Mouse (Mus musculus): ENCODE results near the gene Hpse2. TPM values are rescaled to one million over a fixed set of nuclear protein-coding genes. Genes with fewer than 3 reads are reported as not detected.

The Hpse2 gene
- polyA plus RNA-seq, 2 experiments: 0.01 TPM; not detected in 1

- Histone ChIP-seq H3K4me2 (ENCODE audit: low read depth) (no peak overlapping the region), H3K27ac (no peak overlapping the region), H3K4me3 (ENCODE audit: insufficient read depth in 1 of 2, low read depth in 2 of 2, low read length in 2 of 2) (no peak overlapping the region), H3K36me3 (replicated peaks; ENCODE audit: control insufficient read depth, insufficient read depth, low read depth) (no peaks in the 10 kb centered on the region), H3K4me1 (replicated peaks; ENCODE audit: control insufficient read depth in 2 of 2, insufficient read depth in 2 of 2, low read length in 1 of 2) (no peaks in the 10 kb centered on the region), H3K27me3 (ENCODE audit: control insufficient read depth, insufficient read depth, low read length) (peaks cover 10% of the 10 kb centered on the region), H3K9me3 (ENCODE audit: control insufficient read depth, low read length) (no peaks in the 10 kb centered on the region), H3K9ac (replicated peaks) (no peak overlapping the region)
- DNase-seq (ENCODE audit: low read depth in 3 of 3, low spot score in 3 of 3): no peak
- WGBS (ENCODE audit: insufficient replicate concordance): 40% methylated on average over 2 of the region's 2 CpGs
- ATAC-seq (ENCODE audit: insufficient read depth): no peak
- TF ChIP-seq CTCF (IDR thresholded peaks at IDR 0.05; ENCODE audit: low read depth) (no peak), EP300 (IDR thresholded peaks at IDR 0.05; ENCODE audit: low read depth) (no peak)
These were observed 590.3 kb downstream of the Hpse2 start for GRCm38 (mm10) chr19:42797866-42798265.

- ATAC-seq (ENCODE audit: insufficient read depth): no peak
- Histone ChIP-seq H3K4me2 (ENCODE audit: low read depth) (no peak overlapping the region; the same call in 1 of the 2 replicates), H3K9me3 (ENCODE audit: control insufficient read depth, low read length) (no peaks in the 10 kb centered on the region)
These were observed 592.4 kb downstream of the Hpse2 start for GRCm38 (mm10) chr19:42795801-42796200.

GRCm38 (mm10) chr19:42794914-42795613 is 593.1 kb downstream of the Hpse2 start:
- WGBS (ENCODE audit: insufficient replicate concordance): 2% methylated on average over 27 of the region's 31 CpGs
- H3K4me2 ChIP-seq (ENCODE audit: low read depth): peak overlapping the region; percentile 36
- peak; percentile 86 for TF ChIP-seq CTCF (IDR thresholded peaks at IDR 0.05; ENCODE audit: low read depth)
- no peak for TF ChIP-seq EP300 (IDR thresholded peaks at IDR 0.05; ENCODE audit: low read depth)
- H3K4me1 ChIP-seq (replicated peaks; ENCODE audit: control insufficient read depth in 2 of 2, insufficient read depth in 2 of 2, low read length in 1 of 2): no peaks in the 10 kb centered on the region
- no peak overlapping the region for H3K9ac ChIP-seq (replicated peaks)
- H3K27me3 ChIP-seq (ENCODE audit: control insufficient read depth, insufficient read depth, low read length): peaks cover 10% of the 10 kb centered on the region
- DNase-seq (ENCODE audit: low read depth in 3 of 3, low spot score in 3 of 3) (peak; percentile 52 to 59 (median 57)), ATAC-seq (ENCODE audit: insufficient read depth) (peak; percentile 26; the same call in 1 of the 2 replicates)
- H3K9me3 ChIP-seq (ENCODE audit: control insufficient read depth, low read length): no peaks in the 10 kb centered on the region
- no peaks in the 10 kb centered on the region for H3K36me3 ChIP-seq (replicated peaks; ENCODE audit: control insufficient read depth, insufficient read depth, low read depth)
- H3K4me3 ChIP-seq (ENCODE audit: insufficient read depth in 1 of 2, low read depth in 2 of 2, low read length in 2 of 2): peak overlapping the region in 1 of 2 experiments; percentile 15; a peak in 2 of 4 replicates
- no peak overlapping the region for H3K27ac ChIP-seq

More at GRCm38 (mm10) chr19:42795801-42796200, 592.4 kb downstream of the Hpse2 start:
- no peak overlapping the region for H3K4me3 ChIP-seq (ENCODE audit: insufficient read depth in 1 of 2, low read depth in 2 of 2, low read length in 2 of 2)
- DNase-seq (ENCODE audit: low read depth in 3 of 3, low spot score in 3 of 3): no peak
- H3K4me1 ChIP-seq (replicated peaks; ENCODE audit: control insufficient read depth in 2 of 2, insufficient read depth in 2 of 2, low read length in 1 of 2): no peaks in the 10 kb centered on the region
- H3K27me3 ChIP-seq (ENCODE audit: control insufficient read depth, insufficient read depth, low read length): peaks cover 10% of the 10 kb centered on the region
- TF ChIP-seq CTCF (IDR thresholded peaks at IDR 0.05; ENCODE audit: low read depth) (no peak), EP300 (IDR thresholded peaks at IDR 0.05; ENCODE audit: low read depth) (no peak)
- no peak overlapping the region for H3K27ac ChIP-seq
- no peak overlapping the region for H3K9ac ChIP-seq (replicated peaks)
- H3K36me3 ChIP-seq (replicated peaks; ENCODE audit: control insufficient read depth, insufficient read depth, low read depth): no peaks in the 10 kb centered on the region
- 31% methylated on average over 9 of the region's 9 CpGs for WGBS (ENCODE audit: insufficient replicate concordance)

DNA sequence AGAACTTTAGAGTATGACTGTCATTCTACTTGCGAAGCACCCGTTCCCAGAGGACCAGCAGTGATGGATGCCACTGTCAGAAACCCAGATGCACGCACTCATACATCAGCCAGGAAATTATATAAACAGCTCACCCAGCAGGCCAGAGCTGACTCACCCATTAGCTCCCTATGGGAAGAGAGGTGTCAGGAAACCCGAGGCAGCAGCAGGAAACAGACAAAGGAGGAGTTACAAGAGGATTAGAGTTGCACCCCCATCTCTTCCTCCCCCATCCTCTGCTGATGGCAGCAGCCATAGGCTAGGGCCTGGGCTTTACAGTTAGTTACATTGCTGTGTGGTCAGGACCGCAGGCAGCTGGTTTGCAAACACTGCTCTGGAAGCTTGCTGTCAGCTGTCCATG is 599.8 kb downstream of the Hpse2 start:
- 28% methylated on average over 5 of the region's 5 CpGs for WGBS (ENCODE audit: insufficient replicate concordance)
- H3K9ac ChIP-seq (replicated peaks): no peak overlapping the region
- no peak overlapping the region for H3K4me3 ChIP-seq (ENCODE audit: insufficient read depth in 1 of 2, low read depth in 2 of 2, low read length in 2 of 2)
- no peak overlapping the region for H3K27ac ChIP-seq
- 0 out of 2 replicates have a peak, but pooled peaks have one; percentile 11 for ATAC-seq (ENCODE audit: insufficient read depth)
- no peaks in the 10 kb centered on the region for H3K9me3 ChIP-seq (ENCODE audit: control insufficient read depth, low read length)
- H3K27me3 ChIP-seq (ENCODE audit: control insufficient read depth, insufficient read depth, low read length): no peaks in the 10 kb centered on the region
- H3K4me1 ChIP-seq (replicated peaks; ENCODE audit: control insufficient read depth in 2 of 2, insufficient read depth in 2 of 2, low read length in 1 of 2): peaks cover 3 to 13% of the 10 kb centered on the region in 2 experiments; a peak in 3 of 4 replicates
- H3K36me3 ChIP-seq (replicated peaks; ENCODE audit: control insufficient read depth, insufficient read depth, low read depth): no peaks in the 10 kb centered on the region
- DNase-seq (ENCODE audit: low read depth in 3 of 3, low spot score in 3 of 3): no peak
- H3K4me2 ChIP-seq (ENCODE audit: low read depth): no peak overlapping the region
- TF ChIP-seq EP300 (IDR thresholded peaks at IDR 0.05; ENCODE audit: low read depth) (no peak), CTCF (IDR thresholded peaks at IDR 0.05; ENCODE audit: low read depth) (no peak)

DNA sequence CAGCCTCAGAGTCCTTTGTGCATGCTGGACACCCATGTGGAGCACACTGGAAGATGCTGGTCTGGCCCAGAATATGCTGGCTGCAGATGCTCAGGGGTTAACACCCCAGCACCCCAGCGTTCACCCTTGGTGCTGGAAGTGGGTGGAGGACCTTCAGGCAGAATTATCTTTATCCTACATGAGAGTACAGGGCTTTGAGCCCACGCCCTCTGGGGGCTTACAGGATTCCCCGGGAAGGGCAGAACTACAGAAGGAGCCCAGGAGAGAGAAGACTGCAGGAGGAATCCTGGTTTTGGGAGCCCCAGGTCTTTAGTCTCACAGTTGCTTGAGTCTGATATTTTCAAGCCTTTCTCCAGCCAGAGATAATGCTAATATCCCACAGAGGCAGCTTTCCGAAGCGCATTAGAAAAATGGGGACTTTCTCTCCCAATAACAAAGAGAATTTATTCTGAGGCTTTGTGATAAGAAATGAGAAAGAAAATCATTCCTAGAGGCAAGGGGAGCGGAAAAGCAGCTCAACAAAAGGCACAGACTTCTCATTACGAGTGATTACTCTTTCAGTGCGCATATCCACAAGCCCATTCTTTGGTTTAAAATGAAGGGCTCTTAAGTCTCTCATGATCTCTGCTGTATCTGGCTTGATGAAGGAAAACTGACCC is 602.5 kb downstream of the Hpse2 start:
- no peaks in the 10 kb centered on the region for H3K27me3 ChIP-seq (ENCODE audit: control insufficient read depth, insufficient read depth, low read length)
- 54% methylated on average over 8 of the region's 8 CpGs for WGBS (ENCODE audit: insufficient replicate concordance)
- no peaks in the 10 kb centered on the region for H3K9me3 ChIP-seq (ENCODE audit: control insufficient read depth, low read length)
- H3K4me2 ChIP-seq (ENCODE audit: low read depth): no peak overlapping the region
- DNase-seq (ENCODE audit: low read depth in 3 of 3, low spot score in 3 of 3) (no peak), ATAC-seq (ENCODE audit: insufficient read depth) (no peak)
- no peak overlapping the region for H3K9ac ChIP-seq (replicated peaks)
- peaks cover 3 to 13% of the 10 kb centered on the region in 2 experiments; a peak in 3 of 4 replicates for H3K4me1 ChIP-seq (replicated peaks; ENCODE audit: control insufficient read depth in 2 of 2, insufficient read depth in 2 of 2, low read length in 1 of 2)
- H3K36me3 ChIP-seq (replicated peaks; ENCODE audit: control insufficient read depth, insufficient read depth, low read depth): no peaks in the 10 kb centered on the region
- TF ChIP-seq EP300 (IDR thresholded peaks at IDR 0.05; ENCODE audit: low read depth) (no peak), CTCF (IDR thresholded peaks at IDR 0.05; ENCODE audit: low read depth) (no peak)
- H3K27ac ChIP-seq: no peak overlapping the region
- H3K4me3 ChIP-seq (ENCODE audit: insufficient read depth in 1 of 2, low read depth in 2 of 2, low read length in 2 of 2): no peak overlapping the region

Measured in liver, embryonic 14.5 days (tissue).